Mouse (Mus musculus) liver, embryonic 14.5 days (tissue): ENCODE measurements around the gene Kif1c.

ENCODE experiments used
- CTCF ChIP-seq: IDR thresholded peaks from 2 replicates; pipeline ENCODE4 v1.5.1; 2016; ENCODE audit warnings: antibody characterized with exemption, low read depth, control low read depth
- EP300 ChIP-seq: IDR thresholded peaks from 2 replicates; pipeline ENCODE4 v1.6.1; 2016; ENCODE audit warnings: antibody characterized with exemption, low read depth

DNA sequence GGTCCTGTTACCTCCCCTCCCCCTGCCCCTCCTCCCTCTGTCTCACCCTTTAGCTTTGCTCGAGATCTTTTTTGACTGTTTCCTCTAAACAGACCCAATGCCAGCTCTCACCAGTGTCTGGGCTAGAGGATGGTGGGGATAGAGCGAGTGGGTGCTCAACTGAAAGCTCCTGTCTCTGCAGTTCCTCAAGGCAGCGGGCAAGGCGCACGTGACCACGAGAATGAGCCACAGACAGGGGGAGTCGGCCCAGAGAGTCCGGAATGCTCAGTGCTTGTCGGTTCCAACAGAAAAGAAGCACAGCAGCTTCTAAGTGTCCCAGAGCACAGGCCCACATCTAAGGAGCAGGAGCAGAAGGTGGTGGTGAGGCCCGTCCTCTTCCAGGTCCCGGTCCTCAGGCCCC is 25.8 kb upstream of the Kif1c start:
- no peak for TF ChIP-seq EP300
- TF ChIP-seq CTCF = no peak
